Mouse (Mus musculus): Measurements from ENCODE around the gene Mpzl2.

The Mpzl2 gene

GRCm38 (mm10) chr9:45039499-45039898, at the start of gene Mpzl2:
Gene Mpzl2, plus strand, starts transcription at chr9:45039799.
- DNase-seq: no peak

GRCm38 (mm10) chr9:44991821-44992220, 47.8 kb upstream of the Mpzl2 start:
- DNase-seq: no peak

DNA sequence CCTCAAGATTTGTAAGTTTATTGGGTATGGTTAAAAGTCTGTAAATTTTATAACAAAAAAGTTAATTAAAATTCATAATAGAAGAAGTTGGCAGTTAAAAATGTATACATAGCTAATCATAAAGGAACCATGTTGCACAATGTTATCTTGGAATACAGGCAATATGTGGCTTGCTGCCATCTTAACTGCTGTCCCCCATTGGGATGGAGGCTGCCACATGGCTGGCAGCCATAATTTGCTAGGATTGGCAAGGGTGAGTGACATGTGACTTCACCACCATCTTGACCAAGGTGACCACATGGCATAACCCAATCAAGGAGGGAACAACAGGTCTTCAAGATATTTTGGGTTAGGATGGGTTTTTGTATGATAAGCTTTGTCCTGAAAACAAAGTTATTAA, 47.3 kb upstream of the Mpzl2 start:
- DNase-seq: no peak

- no peak for DNase-seq
Observed at GRCm38 (mm10) chr9:44993268-44993667, 46.3 kb upstream of the Mpzl2 start.

DNA sequence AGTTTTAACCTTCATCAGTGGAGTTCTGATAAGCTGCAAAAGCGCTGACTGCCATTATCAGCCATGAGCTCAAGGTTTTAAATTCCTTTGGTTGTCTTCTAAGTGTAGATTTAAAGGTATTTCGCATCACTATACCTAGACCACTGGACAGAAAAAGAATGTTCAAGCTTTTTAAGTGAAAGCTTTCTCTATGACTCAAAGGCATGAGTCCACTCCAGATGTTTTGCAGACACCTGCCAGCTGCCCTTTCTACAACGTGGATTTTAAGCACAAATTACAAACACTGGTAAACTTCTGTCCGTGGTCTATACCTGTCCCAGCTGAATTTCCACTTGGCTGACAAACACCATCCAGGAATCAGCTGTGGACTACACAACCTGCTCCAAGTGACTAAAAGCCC, 44.6 kb upstream of the Mpzl2 start:
- no peak for DNase-seq

DNA sequence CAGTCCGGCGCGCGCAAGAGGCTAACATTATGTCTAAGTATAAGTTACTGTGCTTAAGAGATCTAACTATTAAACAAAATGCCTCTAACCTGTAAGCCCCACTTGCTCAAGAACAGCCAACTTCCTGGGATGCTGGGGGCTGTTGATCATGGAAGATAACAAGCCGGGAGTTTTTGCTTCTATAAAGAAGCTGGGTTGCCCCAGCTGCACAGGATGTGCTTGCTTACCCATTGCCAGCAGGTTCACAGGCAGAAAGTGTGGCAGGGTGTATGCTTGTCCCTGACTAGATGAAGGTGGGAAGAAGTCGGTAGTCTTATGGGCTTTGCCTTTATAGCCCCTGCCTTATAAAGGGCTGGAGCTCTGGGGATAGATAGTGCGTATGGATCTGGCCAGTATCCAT, 43.0 kb upstream of the Mpzl2 start:
- DNase-seq: no peak

GRCm38 (mm10) chr9:44998138-44998537, 41.5 kb upstream of the Mpzl2 start:
- DNase-seq: no peak

DNA sequence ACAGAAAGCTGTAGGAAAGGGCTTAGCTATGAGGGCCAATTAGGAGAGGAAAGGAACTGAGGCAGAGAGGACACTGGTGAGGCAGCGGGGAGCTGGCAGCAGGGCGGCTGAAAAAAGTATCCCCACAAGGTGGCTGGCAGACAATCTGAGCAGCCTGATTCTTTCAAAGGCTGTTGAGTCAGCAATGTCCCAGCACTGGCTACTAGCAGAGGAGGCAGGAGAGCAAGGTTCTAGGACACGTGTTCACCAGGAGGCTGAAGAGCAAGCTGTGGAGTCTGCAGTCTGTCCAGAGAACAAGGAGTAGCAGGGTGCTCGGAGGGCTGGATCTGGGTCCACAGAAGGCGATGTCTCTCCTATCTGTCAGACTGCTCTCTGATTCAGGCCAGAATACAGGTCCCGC, 40.4 kb upstream of the Mpzl2 start:
- peak; percentile 62 to 88 for DNase-seq

DNA sequence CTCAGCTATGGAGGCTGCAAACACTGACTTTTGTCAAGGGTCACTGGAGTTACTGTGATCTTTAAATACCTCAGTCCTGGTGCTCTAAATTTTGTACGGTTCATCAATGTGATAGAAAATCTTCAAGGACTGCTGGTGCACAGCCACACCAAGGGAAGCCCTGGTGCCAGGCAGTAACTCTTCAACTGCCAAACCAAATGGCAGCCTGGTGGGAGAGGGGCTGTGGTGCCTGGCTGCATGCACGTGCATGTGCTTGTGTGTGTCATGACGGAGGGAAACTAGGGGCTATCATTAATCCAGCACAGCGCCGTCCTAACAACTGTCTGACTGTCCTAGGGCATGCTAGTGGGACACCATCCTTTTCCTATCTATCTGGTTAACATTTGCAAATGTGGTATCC, 39.8 kb upstream of the Mpzl2 start:
- no peak for DNase-seq

GRCm38 (mm10) chr9:45000249-45000648, 39.4 kb upstream of the Mpzl2 start:
- no peak for DNase-seq

- DNase-seq: no peak
Observed at GRCm38 (mm10) chr9:45007404-45007803, 32.2 kb upstream of the Mpzl2 start.

- DNase-seq: no peak
Observed at GRCm38 (mm10) chr9:45008342-45008741, 31.3 kb upstream of the Mpzl2 start.

DNA sequence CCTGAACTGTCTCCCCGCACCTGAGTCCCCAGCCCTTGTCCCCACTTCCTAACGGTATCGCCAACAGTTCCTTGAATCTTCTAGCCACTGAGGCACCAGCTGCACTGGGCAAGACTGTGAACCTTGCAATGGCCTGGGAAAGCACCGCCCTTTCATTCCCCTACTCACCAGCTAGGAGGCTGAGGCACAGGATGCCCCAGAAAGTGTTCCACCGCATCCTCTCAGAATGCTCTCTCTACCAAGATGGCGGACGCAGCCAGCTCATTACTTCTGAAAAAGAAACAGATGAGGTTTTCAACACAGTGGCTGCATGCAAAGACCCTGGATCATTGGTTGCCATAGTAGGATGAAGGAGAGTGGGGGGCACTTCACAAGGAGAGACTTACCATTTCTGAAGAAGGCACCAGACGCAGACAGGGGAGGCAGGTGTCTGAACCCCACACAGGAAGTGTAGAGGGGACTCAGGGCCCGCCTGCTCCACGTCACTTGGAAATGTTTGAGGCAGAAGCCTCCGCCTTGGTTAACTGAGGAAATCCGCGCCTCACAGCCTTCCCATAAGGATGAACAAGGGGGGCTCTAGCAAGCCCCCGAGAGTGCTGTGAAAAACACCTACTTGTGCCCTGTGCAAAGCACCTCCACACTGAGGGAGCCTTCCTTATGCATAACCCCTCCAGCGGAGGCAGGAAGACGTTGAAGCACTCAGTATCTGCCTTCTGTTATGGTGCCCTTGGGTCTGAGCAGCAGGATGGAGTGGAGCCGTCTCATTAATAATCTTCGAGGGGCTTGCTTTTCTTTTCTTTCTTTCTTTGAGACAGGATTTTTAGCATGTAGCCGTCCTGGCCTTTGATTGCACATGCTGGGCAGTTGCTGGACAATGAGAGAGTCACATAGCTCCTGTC, 30.2 kb upstream of the Mpzl2 start, which contains the start of gene Cd3e:
Gene Cd3e (minus strand): TSS at position 448 of the 899 bp plus-strand sequence.
- DNase-seq: no peak

GRCm38 (mm10) chr9:45010461-45010860, 29.1 kb upstream of the Mpzl2 start:
- no peak for DNase-seq

DNA sequence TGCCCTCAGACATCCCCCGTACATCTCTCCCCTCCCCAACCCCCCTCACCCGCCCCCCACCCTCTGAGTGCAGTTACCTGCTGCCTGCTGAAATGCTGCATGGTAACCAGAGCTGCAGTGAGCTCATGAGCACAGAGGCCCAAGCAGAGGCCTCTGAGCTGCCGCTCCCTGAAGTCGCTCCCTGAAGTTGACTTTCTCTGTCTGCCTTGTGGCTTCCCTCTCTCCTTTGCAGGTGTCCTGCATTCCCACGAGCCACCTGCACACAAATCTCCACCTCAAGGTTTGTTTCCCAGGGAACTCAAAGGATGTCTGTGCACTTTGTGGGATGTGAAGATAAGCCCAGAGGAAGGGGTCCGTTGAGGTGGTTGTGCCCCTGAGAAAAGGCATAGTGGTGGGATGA, 28.3 kb upstream of the Mpzl2 start:
- no peak for DNase-seq

DNA sequence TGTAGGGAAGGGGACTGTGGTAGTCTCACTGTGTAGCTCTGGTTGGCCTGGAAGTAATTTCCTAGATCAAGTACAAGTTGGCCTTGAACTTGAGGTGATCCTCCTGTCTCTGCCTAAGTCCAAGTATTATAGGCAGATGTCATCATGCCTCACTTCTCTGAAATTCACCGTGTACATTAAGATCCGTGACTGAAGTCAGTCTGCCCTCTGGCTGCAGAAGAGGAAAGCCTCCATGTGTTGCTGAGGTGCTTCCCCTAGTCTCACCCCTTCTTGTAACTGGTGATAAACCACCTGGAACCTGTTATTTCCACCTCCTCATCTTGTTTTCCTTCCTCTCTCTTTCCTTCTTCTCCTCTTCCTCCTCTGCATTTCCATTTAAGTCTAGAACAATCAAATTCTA, 24.7 kb upstream of the Mpzl2 start:
- no peak for DNase-seq

- DNase-seq: no peak
Observed at GRCm38 (mm10) chr9:45015841-45016240, 23.8 kb upstream of the Mpzl2 start.

DNA sequence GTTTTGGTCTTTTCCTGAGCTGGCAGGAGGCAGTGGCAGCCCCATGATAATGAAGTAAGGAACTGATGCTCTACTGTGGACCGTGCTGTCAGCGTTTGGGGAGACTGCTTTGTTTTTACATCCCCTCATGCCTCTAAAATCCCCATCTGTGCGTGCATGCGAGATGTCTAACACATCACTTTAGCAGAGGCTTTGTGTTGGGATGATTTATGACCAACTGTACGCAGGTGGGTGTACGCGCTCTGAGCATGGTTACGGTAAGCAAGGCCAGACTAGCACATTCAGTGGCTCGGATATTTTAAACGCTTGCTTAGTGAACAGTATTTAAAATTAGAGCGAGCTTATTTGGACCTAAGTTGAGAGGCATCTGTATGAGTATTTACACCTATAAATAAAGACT, 21.6 kb upstream of the Mpzl2 start:
- DNase-seq: no peak

GRCm38 (mm10) chr9:45022800-45023199, 16.8 kb upstream of the Mpzl2 start:
- peak; percentile 52 to 72 for DNase-seq

DNA sequence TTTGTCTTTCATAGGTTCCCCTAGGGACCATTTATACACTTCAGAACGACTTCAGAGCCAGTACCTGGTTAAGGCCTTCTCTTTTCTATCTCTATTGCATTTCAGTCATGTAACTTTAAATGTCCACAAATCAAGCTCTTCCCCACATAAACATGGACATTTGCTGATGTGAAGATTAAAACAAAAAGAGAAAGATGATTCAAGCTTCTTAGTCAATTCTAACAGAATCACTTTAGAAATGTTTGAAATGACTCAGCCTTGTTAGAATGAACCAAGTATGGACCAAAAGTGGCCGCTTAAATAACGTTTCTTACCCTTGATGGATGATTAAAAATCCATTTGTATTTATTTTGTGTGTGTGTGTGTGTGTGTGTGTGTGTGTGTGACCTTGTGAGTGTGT, 16.0 kb upstream of the Mpzl2 start:
- DNase-seq: no peak

GRCm38 (mm10) chr9:45024187-45024586, 15.4 kb upstream of the Mpzl2 start:
- no peak for DNase-seq

GRCm38 (mm10) chr9:45027376-45027775, 12.2 kb upstream of the Mpzl2 start:
- no peak for DNase-seq

- DNase-seq: no peak
Observed at GRCm38 (mm10) chr9:45030341-45030740, 9.3 kb upstream of the Mpzl2 start.

DNA sequence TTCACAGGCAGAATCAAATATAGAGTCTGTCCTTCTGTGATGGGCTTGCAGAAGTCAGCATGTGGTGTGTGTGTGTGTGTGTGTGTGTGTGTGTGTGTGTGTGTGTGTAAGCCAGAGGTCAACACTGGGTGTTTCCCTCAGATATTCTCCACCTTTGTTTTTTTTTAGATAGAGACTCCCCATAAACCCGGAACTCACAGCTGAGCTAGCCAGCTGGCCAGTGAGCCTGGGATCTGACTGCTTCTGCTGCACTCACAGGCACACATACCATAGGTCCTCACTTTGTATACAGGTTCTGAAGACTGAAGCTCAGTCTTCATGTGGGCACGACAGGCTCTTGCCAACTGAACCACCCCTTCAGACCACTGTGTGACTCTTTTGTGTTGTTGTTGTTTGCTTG, 7.3 kb upstream of the Mpzl2 start:
- DNase-seq: no peak

DNA sequence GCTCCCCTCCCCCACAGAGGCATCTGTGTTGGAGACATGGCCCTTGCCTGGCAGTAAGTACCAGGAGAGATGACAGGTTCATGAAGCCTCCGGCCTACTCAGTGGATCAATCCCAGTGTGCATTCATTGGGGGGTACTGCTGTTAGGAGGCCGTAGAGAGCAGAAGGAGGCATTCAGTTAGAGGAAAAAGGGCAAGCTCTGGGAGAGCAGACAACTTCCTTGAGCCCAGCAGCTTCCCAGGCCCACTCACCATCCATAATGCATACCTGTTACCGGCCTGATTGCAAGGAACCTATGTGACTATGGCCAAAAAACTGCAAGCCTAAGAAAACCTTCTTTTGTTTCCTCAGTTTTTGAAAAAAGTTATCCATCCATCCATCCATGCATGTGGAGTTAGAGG, 5.1 kb upstream of the Mpzl2 start:
- DNase-seq: no peak

Measured in kidney, postnatal 25 days (tissue).